Mouse (Mus musculus): ENCODE results near the gene Sh2d6.

GRCm38 (mm10) chr6:72465361-72466157 lies 55.9 kb downstream of the Sh2d6 start:
- TF ChIP-seq CTCF (IDR thresholded peaks at IDR 0.05; ENCODE audit: low read depth, low read length): no peak
- no peak for TF ChIP-seq EP300 (IDR thresholded peaks at IDR 0.05; ENCODE audit: insufficient read depth, low read depth, low read length)
- no peak for TF ChIP-seq POLR2A (IDR thresholded peaks at IDR 0.05; ENCODE audit: insufficient read depth, low read length)
